Mouse (Mus musculus) liver, embryonic 18 days (tissue): ENCODE measurements around the gene Tmem184b. TPM values are rescaled to one million over a fixed set of nuclear protein-coding genes. Genes with fewer than 3 reads are reported as not detected.

ENCODE experiments used
- polyA plus RNA-seq: library from polyadenylated mRNA; depleted of rRNA; stranded (reverse); fragments of >200 nt; gene quantifications from 2 replicates; pipeline ENCODE4 v1.2.3, GENCODE M21; 2012; rRNA removed

Tmem184b gene
- 10.3 and 11.8 TPM in 2 replicates for polyA plus RNA-seq

DNA sequence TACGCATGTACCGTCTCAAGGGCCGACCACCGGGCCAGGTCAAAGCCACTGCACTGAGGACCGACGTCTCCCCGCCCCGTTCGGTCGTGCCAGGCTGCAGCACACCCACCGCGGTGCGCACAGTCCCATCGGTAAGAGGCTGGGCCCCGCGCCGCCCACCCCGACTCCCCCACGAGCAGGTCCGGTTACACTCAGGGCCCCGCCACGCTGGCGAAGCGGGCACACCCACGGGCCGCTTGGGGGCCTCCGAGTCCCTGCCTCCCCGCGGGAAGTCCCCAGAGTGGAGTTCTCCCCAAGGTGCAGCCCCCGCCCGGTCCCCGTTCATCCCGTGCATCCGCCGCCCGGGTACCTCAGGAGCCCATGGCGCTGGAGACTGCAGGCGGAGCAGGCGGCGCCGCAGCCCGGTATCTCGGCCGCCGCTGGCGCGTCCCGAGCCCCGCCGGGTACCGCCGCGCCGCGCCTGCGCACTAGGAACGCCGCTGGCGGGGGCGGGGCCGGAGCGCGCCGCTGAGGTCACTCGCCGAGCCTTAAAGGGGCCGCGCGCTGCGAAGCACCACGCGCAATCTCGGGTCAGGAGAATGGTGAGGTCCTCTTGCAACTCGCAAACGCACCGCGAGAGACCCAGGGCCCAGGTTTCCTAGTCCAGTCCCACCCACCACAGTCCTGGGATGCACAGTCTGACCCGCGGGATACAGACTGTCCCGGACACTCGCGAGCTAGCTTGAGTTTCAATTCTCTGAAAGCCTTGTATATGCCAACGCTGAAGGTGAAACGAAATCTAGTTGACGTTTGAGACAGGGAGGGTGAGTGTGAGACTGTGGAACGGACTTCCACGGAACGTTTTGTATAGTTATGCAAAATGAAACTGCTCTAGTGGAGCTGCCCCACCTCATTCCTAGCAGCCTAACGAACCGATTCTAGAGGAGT lies at the start of gene Tmem184b:
Tmem184b (minus strand) TSS at position 734 of the 927 bp plus-strand sequence.

DNA sequence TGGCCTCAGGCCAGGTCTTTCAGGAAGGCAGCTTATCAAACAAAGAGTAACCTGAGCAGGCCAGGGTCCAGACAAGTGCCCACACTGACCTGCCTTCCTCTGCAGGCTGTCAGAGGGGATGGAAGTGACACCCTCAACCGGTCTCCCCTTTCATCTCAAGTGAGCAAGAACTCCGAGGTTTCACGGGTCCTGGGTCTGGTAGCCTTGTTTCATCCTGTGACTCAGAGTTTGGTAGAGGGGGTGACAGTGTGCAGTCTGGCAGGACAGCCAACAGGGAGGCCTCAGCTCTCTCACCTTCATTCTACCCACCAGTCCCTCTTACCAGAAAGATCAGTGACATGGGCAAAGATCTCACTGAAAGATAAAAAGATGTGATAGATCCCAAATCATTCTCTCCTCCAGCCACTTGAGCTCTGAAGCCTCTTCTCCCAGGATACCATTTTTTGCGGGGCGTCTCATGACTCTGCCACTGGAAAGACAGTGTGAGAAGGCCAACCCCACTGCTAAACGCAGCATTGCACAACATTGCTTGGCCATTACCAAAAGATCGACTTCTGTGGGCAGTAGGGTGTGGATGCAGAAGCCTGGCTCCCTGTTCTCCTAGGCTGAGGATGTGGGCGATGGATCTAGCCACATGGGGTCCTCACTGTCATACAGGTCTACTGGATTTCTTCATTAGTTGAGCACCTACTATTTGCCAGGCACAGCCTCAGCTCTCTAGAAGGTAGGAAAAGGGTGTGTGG lies 57.1 kb downstream of the Tmem184b start, which contains the start of gene Maff:
Maff (plus strand) TSS at position 571 of the 743 bp plus-strand sequence.

DNA sequence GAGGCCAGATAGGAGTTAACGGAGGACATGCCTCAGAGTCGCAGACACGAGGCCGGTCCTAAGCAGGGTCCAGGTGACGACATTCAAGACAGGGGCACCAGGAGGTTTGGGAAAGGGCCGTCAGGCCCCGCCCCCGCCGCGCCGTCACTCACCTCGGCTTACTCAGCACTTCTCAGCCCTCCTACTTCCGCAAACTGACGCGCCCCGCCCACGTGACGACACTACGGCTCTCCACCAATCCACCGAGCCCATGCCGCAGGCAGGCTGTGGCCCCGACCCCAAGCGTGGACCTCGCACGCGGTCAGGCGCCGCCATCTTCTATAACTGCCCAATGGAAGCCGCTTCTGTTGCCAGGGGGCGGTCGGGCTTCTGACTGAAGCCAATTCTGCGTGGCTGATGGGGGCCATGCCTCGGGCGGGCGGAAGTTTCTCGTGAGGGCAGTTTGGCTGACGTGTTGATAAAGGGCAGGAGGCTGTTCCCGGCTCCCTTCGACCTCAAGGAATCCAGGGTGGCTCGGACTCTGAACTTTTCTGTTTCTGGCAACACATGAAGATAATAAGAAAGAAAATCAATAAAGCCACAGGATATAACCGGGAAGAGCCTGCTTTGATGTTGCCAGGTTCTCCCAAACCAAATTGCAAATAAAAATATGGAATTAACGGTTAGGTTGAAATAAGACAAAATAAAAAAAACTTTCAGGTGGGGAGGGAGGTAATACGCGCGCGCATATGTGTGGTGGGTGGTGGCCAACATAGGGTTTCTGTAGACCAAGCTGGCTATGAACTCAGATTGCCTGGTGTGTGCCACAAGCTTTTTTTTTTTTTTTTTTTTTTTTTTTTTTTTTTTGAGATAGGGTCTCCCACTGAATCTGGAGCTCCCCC lies 75.1 kb downstream of the Tmem184b start, which contains the start of gene Pla2g6:
Pla2g6 (minus strand) TSS at position 333 of the 881 bp plus-strand sequence.

Other genes with a start within 250 kb of the Tmem184b start
- gene Sox10, start 238.3 kb downstream of the Tmem184b start, polyA plus RNA-seq, result 0.74 and 1.3 TPM in 2 replicates
- 22.5 and 27.9 TPM in 2 replicates for gene Pick1, start 174.4 kb downstream of the Tmem184b start, polyA plus RNA-seq
- 0.17 and 0.19 TPM in 2 replicates for gene Gm49486, start 174.2 kb downstream of the Tmem184b start, polyA plus RNA-seq
- 0.01 and 0.02 TPM in 2 replicates for gene Slc16a8, start 148.8 kb downstream of the Tmem184b start, polyA plus RNA-seq
- 4.3 and 4.9 TPM in 2 replicates for gene Baiap2l2, start 118.0 kb downstream of the Tmem184b start, polyA plus RNA-seq
- 22.0 and 25.6 TPM in 2 replicates for gene Pla2g6, start 75.2 kb downstream of the Tmem184b start, polyA plus RNA-seq
- gene Maff, start 56.9 kb downstream of the Tmem184b start, polyA plus RNA-seq, result 15.1 and 22.6 TPM in 2 replicates
- gene Csnk1e, start 52.0 kb upstream of the Tmem184b start, polyA plus RNA-seq, result 12.5 and 15.1 TPM in 2 replicates
- gene Kcnj4, start 101.7 kb upstream of the Tmem184b start, polyA plus RNA-seq, result not detected in 2 replicates
- 4.4 and 5.1 TPM in 2 replicates for gene Kdelr3, start 112.8 kb upstream of the Tmem184b start, polyA plus RNA-seq
- gene Ddx17, start 143.2 kb upstream of the Tmem184b start, polyA plus RNA-seq, result 115 and 130 TPM in 2 replicates
- gene Dmc1, start 201.5 kb upstream of the Tmem184b start, polyA plus RNA-seq, result 0.26 and 0.46 TPM in 2 replicates